Mouse (Mus musculus) fat pad, adult 2 months (tissue): ENCODE results near the gene Rere.
"Not testable (repeated sequence)": the region's sequence is repeated elsewhere in the genome, so short reads cannot be mapped to it uniquely, and the experiment has no call there.

Experiments
- DNase-seq: peaks from one replicate; pipeline ENCODE4 v3.0.0-alpha.2; 2011; ENCODE audit warnings: low read depth, low spot score; ENCODE audit errors: extremely low read depth

The Rere gene

GRCm38 (mm10) chr4:150254416-150254815, 27.0 kb upstream of the Rere start:
- DNase-seq, result no peak

DNA sequence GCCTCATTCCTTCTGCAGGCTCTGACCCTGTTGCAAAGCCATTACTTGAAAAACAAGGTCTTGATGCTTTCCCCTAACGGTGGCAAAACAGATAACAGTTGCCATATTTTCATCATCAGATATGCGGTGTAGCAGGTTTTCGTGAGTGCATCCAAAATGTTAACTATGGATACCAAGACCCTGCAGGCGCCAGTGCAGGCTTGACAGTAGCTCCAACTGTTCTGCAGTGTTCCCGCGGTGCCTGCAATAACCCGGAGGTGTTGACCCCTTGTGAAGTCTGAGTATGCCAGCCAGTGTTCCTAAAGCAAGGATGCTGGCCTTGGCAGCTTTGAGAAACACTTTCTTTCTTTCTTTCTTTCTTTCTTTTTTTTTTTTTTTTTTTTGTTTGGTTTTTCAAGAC, 26.3 kb upstream of the Rere start:
- no peak for DNase-seq

DNA sequence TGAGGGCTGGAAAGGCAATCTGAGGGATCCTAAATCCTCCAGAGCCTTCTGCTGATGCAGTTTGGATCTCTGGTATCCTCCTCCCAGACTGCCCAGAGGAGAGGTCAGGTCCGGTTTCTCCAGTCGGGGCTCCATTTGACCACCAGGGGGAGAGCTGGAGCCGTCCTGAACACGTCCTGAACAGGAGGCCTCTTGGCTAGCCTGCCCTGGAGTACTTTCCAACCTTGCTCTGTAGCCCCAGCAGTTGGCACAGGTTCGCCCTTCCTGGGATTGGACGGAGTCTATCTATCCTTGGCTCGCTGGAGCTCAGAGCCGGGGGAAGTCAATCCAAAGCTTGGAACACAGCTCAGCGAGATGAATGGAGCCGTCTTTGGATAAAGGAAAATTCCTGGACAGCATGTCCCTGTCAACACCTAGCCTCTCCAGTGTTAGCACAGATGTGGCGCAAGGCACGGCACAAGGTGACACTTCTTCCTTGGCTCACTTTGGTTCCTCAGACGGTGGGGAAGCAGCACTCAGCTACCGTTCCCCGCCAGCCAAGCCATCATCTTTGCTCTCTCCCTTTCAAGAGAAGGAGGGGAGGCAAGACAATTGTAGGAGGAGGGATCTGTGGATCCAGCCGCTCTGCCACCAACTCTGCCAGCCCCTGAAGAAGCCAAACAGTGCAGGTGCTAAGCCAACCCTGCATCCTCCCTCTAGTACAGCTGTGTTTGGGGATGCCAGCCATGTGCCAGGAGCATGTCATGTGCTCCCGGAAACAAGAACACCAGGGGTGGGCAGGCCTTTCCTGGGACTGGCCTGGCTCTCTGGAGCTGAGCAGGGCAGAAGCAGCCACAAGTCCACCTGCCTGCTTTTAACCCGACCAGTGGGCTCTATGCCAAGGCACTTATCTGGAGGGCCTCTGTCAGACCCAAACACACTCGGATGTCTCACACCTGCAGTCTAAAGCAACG, 23.9 kb upstream of the Rere start:
- no peak for DNase-seq

DNA sequence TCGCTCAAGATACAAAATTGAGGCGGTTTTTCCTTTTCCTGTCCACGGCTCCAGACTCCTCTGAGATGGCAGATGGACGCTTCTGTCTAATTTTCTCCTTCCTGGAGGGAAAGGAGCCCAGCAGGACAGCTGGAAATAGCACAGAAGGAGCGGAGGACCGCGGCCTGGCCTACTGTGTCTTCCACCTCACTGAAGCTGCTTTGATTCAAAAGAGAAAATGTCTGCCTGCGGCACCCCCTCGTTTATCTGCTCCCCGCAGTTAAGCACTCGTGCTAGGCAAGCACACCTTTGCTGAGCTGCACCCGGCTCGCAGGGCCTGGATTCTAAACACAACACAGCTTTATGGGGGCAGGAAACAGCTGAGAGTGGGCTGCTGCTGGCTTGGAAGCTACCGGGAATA, 23.1 kb upstream of the Rere start:
- DNase-seq, result no peak

- DNase-seq, result no peak
These were observed 21.9 kb upstream of the Rere start for GRCm38 (mm10) chr4:150259577-150259976.

- no peak for DNase-seq
These were observed 21.3 kb upstream of the Rere start for GRCm38 (mm10) chr4:150260111-150260510.

GRCm38 (mm10) chr4:150260745-150261144, 20.7 kb upstream of the Rere start:
- DNase-seq, result peak; percentile 91

DNA sequence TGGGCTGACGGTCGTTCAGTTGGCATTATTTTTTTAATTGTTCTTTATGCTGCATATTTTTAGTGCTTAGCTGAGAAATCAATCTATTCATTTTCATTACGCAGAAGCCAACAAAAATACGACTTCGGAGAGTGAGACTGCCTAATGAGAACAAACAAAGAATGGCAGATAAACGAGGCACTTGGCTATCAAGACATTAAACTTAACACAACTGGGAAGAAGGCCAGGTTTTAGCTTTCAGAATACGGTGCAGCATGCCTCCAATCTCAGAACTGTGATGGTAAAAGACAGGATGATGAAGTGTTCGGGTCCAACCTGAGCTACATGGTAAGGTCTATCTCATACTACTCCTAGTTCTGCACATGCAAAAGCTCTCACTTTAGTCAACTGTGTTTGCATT, 19.1 kb upstream of the Rere start:
- DNase-seq, result no peak

DNA sequence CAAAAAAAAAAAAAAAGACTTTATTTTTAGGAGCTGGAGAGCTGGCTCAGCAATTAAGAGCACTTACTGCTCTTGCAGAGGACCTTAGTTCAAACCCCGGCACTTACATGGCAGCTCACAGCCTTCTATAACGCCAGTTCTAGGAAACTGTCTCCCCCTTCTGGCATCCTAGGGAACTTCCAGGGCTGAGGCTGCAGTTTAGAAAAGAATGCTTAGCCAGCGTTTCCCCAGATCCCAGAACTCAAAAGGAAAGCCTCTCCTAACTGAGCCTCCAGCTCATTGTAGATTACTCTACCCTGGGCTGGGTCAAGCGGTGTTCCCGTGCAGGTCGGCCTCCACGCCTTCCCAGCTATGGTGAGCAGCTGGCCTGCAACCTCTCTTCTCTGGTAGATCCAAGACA, 16.5 kb upstream of the Rere start:
- DNase-seq, result no peak

- no peak for DNase-seq
These were observed 16.0 kb upstream of the Rere start for GRCm38 (mm10) chr4:150265471-150265870.

DNA sequence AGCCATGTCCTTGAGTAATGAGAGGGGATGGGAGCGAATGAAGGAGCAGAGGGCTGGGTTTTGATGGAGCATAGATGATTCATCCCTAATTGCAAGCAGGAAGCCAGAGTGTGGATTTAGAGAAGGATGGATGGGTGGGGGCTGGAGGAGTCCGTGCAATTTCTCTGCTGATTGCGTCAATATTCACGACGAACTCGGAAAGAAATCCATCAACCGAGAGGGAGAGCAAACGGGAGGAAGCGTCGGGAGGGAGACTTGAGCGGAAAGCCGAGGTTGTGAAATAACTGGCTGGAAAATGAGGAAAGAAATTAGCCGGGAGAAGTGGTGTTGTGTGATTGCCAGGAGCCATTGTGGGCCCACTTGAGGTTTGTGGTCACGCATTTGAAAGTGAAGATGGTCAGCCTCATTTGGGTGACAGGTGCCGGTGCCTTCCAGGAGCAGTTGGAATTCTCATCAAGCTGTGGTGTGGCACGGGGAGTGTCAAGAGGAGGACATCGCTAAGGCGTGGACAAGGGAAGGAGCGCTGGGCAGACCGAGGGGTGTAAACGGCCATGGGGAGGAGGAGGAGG, 14.7 kb upstream of the Rere start:
- DNase-seq, result no peak

DNA sequence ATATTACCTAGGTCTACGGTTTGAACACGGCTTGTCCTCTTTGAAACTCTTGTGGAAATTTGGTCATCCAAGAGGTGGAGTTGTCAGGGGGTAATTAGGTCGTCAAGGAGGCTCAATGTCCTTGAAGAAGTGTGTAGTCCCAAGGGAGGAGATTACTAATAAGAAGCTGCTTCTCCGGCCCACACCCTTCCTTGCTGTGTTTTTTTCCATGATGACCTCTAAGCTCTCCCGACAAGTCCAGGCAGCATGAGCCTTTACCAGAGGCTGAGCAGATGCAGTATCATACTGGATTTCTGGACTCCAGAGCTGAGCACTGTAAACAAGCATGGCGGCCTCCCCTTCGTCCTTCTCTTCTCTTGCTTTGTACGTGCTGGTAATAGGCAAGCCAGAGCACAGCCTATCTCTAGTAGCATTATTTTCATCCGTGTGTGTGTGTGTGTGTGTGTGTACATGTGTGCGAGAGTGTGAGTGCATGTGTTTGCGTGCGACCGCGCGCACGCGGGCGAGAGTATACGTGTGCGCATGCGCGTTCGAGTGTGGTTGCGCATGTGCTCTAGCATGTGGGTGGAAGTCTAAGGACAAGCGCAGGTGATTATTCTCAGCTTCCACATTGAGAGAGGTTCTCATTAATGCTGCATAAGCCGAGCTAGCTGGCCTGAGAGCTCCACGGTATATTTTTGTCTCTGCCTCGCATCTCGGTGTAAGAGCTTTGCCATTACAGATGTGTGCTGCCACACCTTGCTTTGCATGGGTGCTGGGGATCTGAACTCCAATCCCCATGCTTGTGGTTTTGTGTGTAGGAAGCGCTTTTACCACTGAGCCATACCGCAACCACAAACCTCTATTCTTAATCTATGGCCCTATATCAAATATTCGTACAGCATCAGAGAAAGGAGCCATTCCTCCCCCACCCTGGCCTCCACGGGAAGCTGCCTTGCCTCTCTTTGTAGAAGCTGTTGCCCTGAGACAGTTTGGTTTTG, 12.5 kb upstream of the Rere start:
- no peak for DNase-seq

- no peak for DNase-seq
These were observed 11.8 kb upstream of the Rere start for GRCm38 (mm10) chr4:150269679-150270078.

GRCm38 (mm10) chr4:150270718-150271117, 10.7 kb upstream of the Rere start:
- DNase-seq, result not testable (repeated sequence)

GRCm38 (mm10) chr4:150272725-150273124, 8.7 kb upstream of the Rere start:
- no peak for DNase-seq

GRCm38 (mm10) chr4:150275531-150275930, 5.9 kb upstream of the Rere start:
- DNase-seq, result no peak

- not testable (repeated sequence) for DNase-seq
These were observed 2.1 kb upstream of the Rere start for GRCm38 (mm10) chr4:150279336-150279735.

GRCm38 (mm10) chr4:150280002-150280401, 1.4 kb upstream of the Rere start:
- DNase-seq, result no peak

DNA sequence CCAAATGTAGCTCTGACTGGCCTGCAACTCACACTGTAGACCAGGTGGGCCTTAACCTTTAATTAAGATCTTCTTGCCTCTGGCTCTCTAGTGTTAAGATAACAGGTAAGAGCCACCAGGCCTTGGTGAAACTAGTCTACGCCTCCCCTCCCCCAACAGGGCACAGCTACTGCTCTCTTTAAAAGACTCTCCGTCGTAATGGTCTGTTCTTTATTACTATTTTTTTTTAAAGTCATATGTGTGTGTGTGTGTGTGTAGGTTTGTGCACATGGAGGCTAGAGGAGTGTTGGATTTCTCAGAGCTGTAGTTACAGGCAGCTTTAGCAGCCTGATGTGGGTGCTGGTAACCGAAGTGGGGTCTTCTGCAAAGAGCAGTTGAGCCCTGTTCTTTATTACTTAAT, 987 bp upstream of the Rere start:
- DNase-seq, result no peak

GRCm38 (mm10) chr4:150281891-150282630, 615 bp downstream of the Rere start:
- DNase-seq, result no peak
